Mouse (Mus musculus) cerebellum, postnatal 14 days (tissue): ENCODE measurements around the gene Dzip1l.
"Not testable (repeated sequence)": the region's sequence is repeated elsewhere in the genome, so short reads cannot be mapped to it uniquely, and the experiment has no call there.

ENCODE experiments used
- DNase-seq, 2 experiments: peaks; one replicate each; pipeline ENCODE4 v3.0.0; 2021; ENCODE audit warnings: mixed read lengths in 2 of 2

Dzip1l gene

DNA sequence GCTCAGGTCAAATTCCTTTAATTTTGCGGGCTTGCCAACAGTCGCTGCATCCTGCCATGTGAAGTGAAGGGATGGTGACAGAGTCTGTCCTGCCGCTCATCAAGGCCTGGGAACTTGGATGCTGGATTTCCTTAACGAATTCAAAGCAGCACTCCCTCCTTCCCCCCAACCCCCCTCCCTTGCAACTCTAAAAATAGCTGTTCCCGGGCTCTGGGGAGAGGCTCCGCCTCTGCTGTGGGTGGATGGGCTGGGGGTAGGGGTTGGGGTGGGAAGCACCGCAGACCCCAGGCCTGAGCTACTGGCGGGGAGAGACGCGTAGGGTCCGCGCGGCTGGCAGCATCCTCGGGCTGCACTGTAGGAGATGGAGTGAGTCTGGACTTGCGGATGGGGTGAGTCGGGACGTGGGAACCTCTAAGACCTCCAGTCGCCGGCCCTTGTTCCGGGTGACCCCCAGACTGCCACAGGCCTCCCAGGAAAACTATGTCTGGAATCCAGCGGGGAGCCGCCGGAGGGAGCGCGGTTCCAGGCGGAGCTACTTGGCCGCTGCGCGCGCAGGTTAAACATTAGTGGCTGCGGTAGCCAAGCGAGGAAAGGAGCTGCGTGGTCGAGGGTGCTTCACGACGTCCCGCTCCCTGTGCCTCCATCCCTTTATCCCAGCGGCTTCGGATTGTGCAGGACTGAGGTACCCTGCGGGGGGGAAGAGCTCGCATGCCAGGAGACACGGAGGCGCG lies at the start of gene Dzip1l:
Gene Dzip1l, plus strand, starts transcription at position 216 of the 731 bp plus-strand sequence.
- DNase-seq, result peak; percentile 75 to 82

DNA sequence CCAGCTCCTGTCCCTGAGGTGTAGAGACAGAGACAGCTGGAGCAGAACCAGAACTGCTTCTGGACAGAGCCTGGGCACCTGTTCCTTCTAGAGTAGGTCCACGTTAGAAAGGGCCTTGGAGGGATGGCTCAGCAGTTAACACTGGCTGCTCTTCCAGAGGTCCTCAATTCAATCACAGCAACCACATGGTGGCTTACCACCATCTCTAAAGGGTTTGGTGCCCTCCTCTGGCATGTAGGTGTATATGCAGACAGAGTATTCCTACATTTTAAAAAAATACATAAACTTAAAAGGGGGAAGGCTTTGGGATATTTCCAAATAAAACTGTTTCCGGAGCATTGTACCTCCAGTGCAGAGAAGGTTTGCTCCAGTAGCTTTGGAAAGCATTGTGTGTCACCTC lies 48.6 kb upstream of the Dzip1l start:
- DNase-seq, result peak; percentile 63 to 65

DNA sequence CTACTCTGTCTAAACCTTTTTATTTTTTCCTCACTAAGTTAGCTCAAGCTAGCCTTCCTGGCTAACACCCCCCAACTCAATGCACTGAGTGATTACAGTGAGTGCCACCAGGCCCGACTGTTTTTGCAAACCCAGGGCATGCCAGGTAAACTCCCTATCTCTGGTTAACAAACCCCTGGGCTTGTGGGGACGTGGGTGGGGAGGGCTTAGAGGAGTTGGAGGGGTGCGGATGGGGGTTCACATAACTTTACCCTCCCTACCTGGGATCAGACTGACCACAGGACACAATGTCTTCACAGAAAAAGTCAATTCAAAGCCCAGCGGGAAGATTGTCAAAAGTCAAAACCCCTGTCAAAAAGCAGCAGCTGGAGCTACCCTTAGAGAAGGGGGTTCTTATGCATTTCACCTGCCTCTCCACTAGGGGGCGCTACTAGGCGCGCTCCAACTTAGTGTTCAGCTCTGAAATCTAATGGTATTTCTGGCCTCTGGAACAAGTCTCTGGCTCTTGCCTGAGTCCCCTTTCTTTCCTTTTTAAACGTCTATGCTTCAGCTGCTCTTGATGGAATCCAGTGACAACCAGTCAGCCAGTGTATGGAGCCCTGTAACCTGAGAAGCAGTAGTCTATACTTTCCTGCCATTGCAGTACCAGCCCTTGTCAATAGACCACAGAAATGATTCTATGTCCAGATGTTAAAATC lies 41.6 kb upstream of the Dzip1l start:
- DNase-seq, result peak; percentile 62 to 67

DNA sequence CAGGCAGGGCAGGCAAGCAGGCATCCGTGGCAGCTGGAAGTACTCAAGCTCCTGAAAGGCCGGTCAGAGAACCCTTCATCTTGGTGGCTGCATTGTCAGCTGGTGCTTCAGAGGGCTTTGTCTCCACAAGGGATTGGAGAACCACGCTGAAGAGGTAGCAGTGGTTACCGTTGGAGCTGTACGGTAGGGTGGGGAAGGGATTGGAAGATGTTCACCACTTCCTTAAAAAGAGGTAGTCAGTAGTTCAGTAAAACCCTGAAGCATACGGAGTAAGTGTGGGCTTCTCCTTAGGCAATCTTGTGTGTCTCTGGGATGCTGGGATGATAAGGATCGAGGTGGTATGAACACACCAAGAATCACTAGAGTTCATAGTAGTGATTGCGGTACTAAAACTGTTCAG lies 38.2 kb upstream of the Dzip1l start:
- no peak for DNase-seq

DNA sequence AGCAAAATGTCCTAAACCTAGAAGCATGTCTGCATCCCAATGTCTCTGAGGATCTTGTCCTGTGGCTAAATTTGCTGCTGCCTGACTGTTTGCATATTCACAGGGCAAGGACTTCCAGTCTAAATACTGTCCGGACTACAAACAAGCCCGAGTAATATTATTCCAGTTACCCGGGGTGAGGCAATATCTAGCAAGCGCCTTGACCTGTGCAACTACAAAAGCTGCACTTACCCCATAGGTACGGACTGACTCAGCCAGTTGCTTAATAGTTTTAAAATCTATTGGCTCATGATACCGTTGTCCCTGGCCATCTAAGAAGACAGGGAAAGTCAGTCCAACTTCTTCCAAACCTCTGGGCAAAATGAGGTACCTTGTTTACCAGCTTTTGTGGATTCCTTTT lies 30.2 kb upstream of the Dzip1l start:
- DNase-seq, result not testable (repeated sequence)

GRCm38 (mm10) chr9:99603566-99603965 lies 25.7 kb upstream of the Dzip1l start:
- DNase-seq, result no peak

DNA sequence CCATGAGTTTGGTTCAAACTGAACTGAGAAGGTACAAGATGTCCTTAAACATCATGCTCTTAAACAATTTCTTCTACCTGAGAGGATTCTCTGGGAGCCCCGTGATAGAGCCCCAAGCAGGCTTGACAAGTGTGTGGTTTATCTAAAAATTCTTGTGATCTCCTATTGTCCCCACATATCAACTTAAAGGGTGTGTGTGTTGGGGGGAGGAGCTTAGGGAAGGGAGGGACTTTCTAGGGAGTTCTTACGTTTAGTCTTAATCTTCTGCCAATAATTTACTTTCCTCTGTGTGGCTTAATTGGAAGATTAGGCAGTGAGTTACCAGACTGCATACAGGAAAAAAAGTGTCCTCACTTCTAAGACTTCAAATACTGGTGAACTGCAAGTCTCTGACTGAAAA lies 17.1 kb upstream of the Dzip1l start, which contains the start of gene A4gnt:
Gene A4gnt, plus strand, starts transcription at position 301 of the 400 bp plus-strand sequence.
- DNase-seq, result no peak

GRCm38 (mm10) chr9:99619688-99620087 lies 9.6 kb upstream of the Dzip1l start:
- no peak for DNase-seq

DNA sequence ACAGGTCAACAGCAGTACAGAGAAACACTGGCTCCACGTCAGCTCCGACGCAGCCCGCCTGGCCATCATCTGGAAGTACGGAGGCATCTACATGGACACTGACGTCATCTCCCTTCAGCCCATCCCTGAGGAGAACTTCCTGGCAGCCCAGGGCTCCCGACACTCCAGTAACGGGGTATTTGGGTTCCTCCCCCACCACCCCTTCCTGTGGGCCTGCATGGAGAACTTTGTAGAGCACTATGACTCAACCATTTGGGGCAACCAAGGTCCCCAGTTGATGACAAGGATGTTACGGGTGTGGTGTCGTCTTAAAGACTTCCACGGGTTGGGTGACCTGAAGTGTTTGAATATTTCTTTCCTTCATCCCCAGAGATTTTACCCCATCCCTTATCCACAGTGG lies 9.1 kb upstream of the Dzip1l start:
- DNase-seq, result no peak

DNA sequence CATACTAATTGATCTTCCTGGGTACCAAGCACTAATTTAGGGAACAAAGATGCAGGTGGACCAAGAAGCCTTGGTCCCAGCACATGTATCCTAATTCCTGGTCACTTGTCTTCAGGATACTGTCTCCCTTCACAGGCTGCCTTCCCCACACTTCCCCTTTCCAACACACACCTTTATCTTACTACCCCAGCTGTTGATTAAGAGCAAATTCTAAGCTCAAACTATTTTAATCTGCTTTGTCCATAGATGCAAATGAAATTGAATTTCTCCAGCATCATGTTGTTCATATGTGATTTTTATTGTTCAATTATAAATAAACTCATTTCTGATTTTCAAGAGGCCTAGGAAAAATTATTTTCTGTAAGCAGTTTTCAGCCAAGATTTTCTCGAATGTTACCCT lies 7.3 kb upstream of the Dzip1l start:
- DNase-seq, result no peak

DNA sequence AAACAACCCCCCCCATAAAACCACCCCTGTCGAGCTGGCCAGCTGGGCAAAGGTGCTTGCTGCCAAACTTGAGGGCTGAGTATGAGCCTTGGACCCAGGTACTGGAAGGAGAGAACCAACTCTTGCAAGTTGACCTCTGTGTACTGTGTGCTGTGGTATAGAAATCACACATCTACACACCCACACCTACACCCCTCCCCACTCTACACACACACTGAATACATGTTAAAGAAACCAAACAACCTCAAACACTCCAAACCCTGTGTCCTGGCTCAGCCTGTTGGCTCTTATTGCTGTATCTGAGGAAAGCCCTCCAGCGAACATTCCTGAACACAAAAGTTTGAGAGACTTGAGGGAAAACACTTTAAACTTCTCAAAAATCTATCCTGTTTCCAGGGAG lies 6.3 kb upstream of the Dzip1l start:
- DNase-seq, result no peak

DNA sequence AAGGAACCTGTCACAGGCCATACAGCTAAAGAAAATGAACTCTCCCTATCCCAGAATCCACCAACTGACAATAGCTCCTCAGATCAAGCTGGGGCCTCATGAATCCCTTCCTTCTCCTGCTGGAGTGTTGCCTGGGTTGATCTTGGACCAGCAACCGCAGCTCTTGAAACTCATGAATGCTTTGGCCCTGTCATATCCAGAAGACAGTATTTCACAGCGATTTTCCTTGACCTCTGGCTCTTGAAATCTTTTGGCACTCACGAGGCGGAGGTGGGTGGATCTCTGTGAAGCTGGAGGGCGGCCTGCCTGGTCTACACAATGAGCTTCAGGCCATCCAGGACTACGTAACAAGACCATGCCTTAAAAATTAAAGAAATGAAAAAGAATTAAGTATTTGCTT lies 5.2 kb upstream of the Dzip1l start:
- no peak for DNase-seq

- no peak for DNase-seq
These were observed 715 bp upstream of the Dzip1l start for GRCm38 (mm10) chr9:99628581-99628980.

GRCm38 (mm10) chr9:99630071-99630470 lies 775 bp downstream of the Dzip1l start:
- peak; percentile 27 to 41 for DNase-seq

- DNase-seq, result peak in 1 of 2 experiments; percentile 7
These were observed 1.3 kb downstream of the Dzip1l start for GRCm38 (mm10) chr9:99630528-99631125.

- DNase-seq, result no peak
These were observed 2.5 kb downstream of the Dzip1l start for GRCm38 (mm10) chr9:99631781-99632180.

DNA sequence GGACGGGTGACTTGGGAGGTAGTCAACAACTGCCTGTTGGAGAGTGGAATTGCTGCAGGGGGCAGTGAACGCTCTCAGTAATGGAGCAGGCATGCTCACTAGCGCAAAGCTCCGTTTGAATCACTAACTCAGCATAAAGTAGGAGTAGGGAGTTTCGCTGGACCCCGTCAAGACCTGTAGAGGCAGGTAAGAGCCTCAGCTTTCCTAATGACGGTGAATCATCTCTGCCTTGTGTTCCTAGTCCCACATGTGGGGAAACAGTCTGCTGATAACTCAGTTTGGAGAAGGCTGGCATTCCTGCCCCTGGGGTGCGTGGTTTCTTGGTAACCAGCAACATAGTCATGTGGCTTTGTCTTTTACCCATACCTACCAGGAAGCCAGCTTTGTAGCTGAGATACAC lies 3.0 kb downstream of the Dzip1l start:
- DNase-seq, result peak; percentile 12 to 15

DNA sequence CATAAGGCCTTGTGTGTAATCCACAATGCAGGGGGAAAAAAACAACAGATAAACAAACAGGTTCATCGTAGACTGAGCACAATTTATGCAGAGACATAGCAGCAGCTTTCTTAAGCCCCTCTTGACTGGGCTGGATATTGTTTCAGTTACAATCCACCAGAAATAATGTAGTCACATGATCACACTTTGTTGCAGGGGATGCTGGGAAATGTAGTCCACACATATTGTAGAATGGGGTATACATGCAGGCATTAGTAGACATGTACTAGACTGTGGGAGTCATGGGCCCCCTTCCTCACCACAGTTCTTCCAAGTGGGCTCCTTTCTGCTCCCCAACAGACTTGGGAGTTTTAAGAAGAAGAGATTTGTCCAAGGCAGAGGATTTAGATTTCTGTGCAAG lies 7.5 kb downstream of the Dzip1l start:
- no peak for DNase-seq

DNA sequence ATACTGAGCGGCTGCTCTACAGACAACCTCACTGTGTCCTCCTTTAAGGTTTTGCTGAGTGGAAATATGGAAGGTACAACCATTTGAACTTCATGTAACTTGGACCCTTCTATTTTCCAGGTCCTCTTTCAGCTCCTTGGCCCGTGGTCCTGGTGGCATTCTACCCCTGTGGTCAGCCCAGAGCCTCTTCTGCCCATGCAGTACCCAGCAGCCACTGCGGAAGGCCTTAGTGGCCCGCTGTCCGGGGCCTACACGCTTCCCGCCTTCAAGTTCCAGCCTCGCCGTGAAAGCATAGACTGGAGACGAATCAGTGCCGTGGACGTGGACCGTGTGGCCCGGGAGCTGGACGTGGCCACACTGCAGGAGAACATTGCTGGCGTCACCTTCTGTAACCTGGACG lies 7.9 kb downstream of the Dzip1l start:
- DNase-seq, result no peak

DNA sequence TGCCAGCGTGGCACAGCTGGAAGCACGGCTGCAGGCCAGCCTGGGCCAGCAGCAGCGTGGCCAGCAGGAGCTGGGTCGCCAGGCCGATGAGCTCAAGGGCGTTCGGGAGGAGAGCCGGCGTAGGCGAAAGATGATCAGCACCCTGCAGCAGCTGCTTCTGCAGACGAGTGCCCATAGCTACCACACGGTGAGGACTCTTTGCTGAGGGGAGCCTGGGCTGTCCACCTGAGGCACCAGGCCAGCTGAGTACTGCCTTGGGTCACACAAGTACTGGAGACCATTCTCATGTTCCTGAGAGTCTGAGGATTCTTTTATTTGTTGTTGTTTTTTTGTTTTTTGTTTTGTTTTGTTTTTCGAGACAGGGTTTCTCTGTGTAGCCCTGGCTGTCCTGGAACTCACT lies 8.4 kb downstream of the Dzip1l start:
- no peak for DNase-seq

DNA sequence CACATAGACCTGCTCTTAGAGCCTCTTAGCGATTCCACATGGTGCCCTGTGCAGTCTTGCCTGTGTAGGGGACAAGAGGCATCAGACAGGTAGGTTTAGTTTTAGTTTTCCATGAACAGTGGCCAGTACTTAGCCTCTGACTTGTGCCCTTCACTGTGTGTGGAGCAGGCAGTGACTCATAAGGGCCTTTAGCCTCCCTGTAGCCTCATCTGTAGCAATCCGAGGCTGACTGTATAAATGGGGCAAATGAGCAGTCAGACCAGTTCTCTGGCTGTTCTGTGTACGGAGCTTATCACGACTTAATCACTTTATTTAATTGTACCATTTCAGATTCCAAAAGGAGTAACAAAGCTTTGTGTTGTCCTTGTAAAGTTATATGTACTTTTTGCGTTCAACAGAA lies 10.7 kb downstream of the Dzip1l start:
- DNase-seq, result no peak

DNA sequence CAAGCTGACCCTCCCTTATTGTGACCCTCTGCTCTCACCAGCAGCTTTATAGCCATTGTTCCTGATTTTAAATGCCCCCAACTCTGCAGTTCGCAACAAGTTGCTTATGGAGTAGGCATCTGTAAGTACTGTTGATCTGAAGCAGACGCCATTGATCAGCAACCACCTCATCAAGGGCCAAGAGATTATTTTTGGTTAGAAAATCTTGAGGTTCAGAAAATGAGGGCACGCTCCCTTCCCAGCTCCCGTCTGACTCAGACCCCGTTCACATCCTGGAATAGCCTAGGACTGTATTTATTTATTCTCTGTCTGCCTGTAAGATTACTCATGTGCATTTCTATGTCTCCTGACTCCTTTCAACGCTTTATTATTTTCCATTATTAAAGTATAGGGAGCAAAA lies 16.1 kb downstream of the Dzip1l start:
- no peak for DNase-seq

- no peak for DNase-seq
These were observed 16.8 kb downstream of the Dzip1l start for GRCm38 (mm10) chr9:99646102-99646501.

GRCm38 (mm10) chr9:99660756-99661155 lies 31.5 kb downstream of the Dzip1l start:
- no peak for DNase-seq
